ENCODE assay signal across 9 mouse cellular contexts in genomic region chr3:137621312-137621711, GRCm38 (mm10). TPM values are rescaled to one million over a fixed set of nuclear protein-coding genes. Genes with fewer than 3 reads are reported as not detected.
DNase-seq lines count a peak whose midpoint lies in the region; ATAC-seq and TF ChIP-seq lines count a peak whose summit lies in the region.
"Not testable (repeated sequence)": the region's sequence is repeated elsewhere in the genome, so short reads cannot be mapped to it uniquely, and the experiment has no call there.
"Had no signal": no experiment of that assay in that cellular context is flagged by ENCODE, and none has a peak within 500 bp of the region (broad histone marks: within the 10 kb centered on the region; RNA-seq: fewer than 3 reads in every experiment).

Ddit4l (plus strand) TSS chr3:137621612.

- not testable (repeated sequence) for H3K27ac ChIP-seq in ES-Bruce4 (ENCODE audit: insufficient read depth, low read length); heart, embryonic 11.5 days (ENCODE audit: low read depth, low read length); hindbrain, embryonic 13.5 days; neural tube, embryonic 13.5 days (replicated peaks)
- H3K27ac ChIP-seq in embryonic facial prominence, embryonic 14.5 days (replicated peaks; ENCODE audit: low read depth, low read length), result 0 out of 2 replicates have a peak within 1 kb of the TSS, but pooled peaks have one; percentile 39
- H3K27ac ChIP-seq in layer of hippocampus, adult 2 months, result peak within 1 kb of the TSS; percentile 81

- H3K36me3 ChIP-seq in ES-Bruce4 (ENCODE audit: control insufficient read depth, insufficient read depth, low read length, poor library complexity, severe bottlenecking); embryonic facial prominence, embryonic 14.5 days (ENCODE audit: control insufficient read depth, insufficient read depth, low read length); heart, embryonic 11.5 days (ENCODE audit: control insufficient read depth, insufficient read depth, low read length); hindbrain, embryonic 13.5 days; neural tube, embryonic 13.5 days: not testable (repeated sequence)

- intact Hi-C loops in left cerebral cortex, postnatal 36 days (cut with DNase I), result loop anchor here (5.0 to 10.0 kb wide), 2 partner anchors 59 to 133 kb away; no protein-coding TSS in a partner anchor

- not testable (repeated sequence) for H3K4me3 ChIP-seq in ES-Bruce4 (ENCODE audit: low read depth, low read length); embryonic facial prominence, embryonic 14.5 days (ENCODE audit: low read depth, low read length); heart, embryonic 11.5 days (ENCODE audit: low read depth, low read length); hindbrain, embryonic 13.5 days; layer of hippocampus, adult 2 months; neural tube, embryonic 13.5 days

- TF ChIP-seq EP300 in ES-Bruce4 (IDR thresholded peaks at IDR 0.05; ENCODE audit: insufficient read depth, low read depth, low read length), result not testable (repeated sequence)

- not testable (repeated sequence) for H3K4me1 ChIP-seq in ES-Bruce4 (ENCODE audit: control insufficient read depth, insufficient read depth, low read length); heart, embryonic 11.5 days (ENCODE audit: control insufficient read depth, insufficient read depth, low read length)
- peaks cover 15% of the 10 kb centered on the region for H3K4me1 ChIP-seq in embryonic facial prominence, embryonic 14.5 days (ENCODE audit: control insufficient read depth, insufficient read depth, low read length)
- peaks cover 15% of the 10 kb centered on the region for H3K4me1 ChIP-seq in hindbrain, embryonic 13.5 days (replicated peaks)
- peaks cover 16% of the 10 kb centered on the region for H3K4me1 ChIP-seq in neural tube, embryonic 13.5 days (replicated peaks)

- TF ChIP-seq POLR2A in ES-Bruce4 (IDR thresholded peaks at IDR 0.05; ENCODE audit: insufficient read depth, low read length), result not testable (repeated sequence)

- WGBS in embryonic facial prominence, embryonic 14.5 days, result 91% methylated on average over 3 of the region's 3 CpGs
- 83% methylated on average over 3 of the region's 3 CpGs for WGBS in heart, embryonic 11.5 days (ENCODE audit: insufficient replicate concordance)
- WGBS in hindbrain, embryonic 13.5 days, result 95% methylated on average over 3 of the region's 3 CpGs
- WGBS in neural tube, embryonic 13.5 days, result 90% methylated on average over 3 of the region's 3 CpGs

- TF ChIP-seq CTCF in ES-Bruce4 (IDR thresholded peaks at IDR 0.05; ENCODE audit: low read depth, low read length); layer of hippocampus, adult 2 months (conservative IDR thresholded peaks at IDR 0.05): not testable (repeated sequence)

- not testable (repeated sequence) for H3K9ac ChIP-seq in ES-Bruce4 (ENCODE audit: low read depth, poor library complexity, severe bottlenecking); embryonic facial prominence, embryonic 14.5 days (ENCODE audit: low read depth, low read length); heart, embryonic 11.5 days (ENCODE audit: low read depth, low read length); hindbrain, embryonic 13.5 days; neural tube, embryonic 13.5 days

- ATAC-seq in embryonic facial prominence, embryonic 14.5 days (ENCODE audit: low read depth); heart, embryonic 11.5 days (replicated peaks; ENCODE audit: insufficient number of reproducible peaks, low FRiP score, low TSS enrichment); hindbrain, embryonic 13.5 days (ENCODE audit: low FRiP score); neural tube, embryonic 13.5 days (ENCODE audit: low read depth): not testable (repeated sequence)

- DNase-seq in embryonic facial prominence, embryonic 14.5 days (ENCODE audit: low spot score); gastrocnemius, adult 8-10 months (ENCODE audit: low spot score in 2 of 2); layer of hippocampus, adult 2 months (ENCODE audit: low spot score in 2 of 2); left cerebral cortex, postnatal 36 days (ENCODE audit: low spot score in 2 of 2): not testable (repeated sequence)

- H3K4me2 ChIP-seq in embryonic facial prominence, embryonic 14.5 days (ENCODE audit: low read depth, low read length); hindbrain, embryonic 13.5 days; neural tube, embryonic 13.5 days: not testable (repeated sequence)
- H3K4me2 ChIP-seq in heart, embryonic 11.5 days, result peak within 1 kb of the TSS; percentile 24

- not testable (repeated sequence) for H3K27me3 ChIP-seq in ES-Bruce4 (ENCODE audit: control insufficient read depth, insufficient read depth, low read length, poor library complexity, severe bottlenecking); embryonic facial prominence, embryonic 14.5 days (replicated peaks; ENCODE audit: control insufficient read depth, insufficient read depth, low read length); heart, embryonic 11.5 days (ENCODE audit: control insufficient read depth, insufficient read depth, low read length)
- H3K27me3 ChIP-seq in hindbrain, embryonic 13.5 days, result peaks cover 31% of the 10 kb centered on the region
- H3K27me3 ChIP-seq in neural tube, embryonic 13.5 days, result peaks cover 34% of the 10 kb centered on the region

- H3K9me3 ChIP-seq in ES-Bruce4 (replicated peaks; ENCODE audit: control insufficient read depth, insufficient read depth, low read length, poor library complexity, severe bottlenecking); embryonic facial prominence, embryonic 14.5 days (ENCODE audit: control insufficient read depth, low read length); heart, embryonic 11.5 days (replicated peaks; ENCODE audit: control insufficient read depth, low read length); hindbrain, embryonic 13.5 days; neural tube, embryonic 13.5 days: not testable (repeated sequence)

RNA-seq across cellular contexts. Expression of gene Ddit4l, which starts in this region (rescaled TPM):
- polyA plus RNA-seq in ES-Bruce4 (2011; ENCODE audit: insufficient read depth, insufficient read length, low read depth, missing spikeins), result 11.4 and 13.9 TPM in 2 replicates
- polyA plus RNA-seq in embryonic facial prominence, embryonic 14.5 days (2014; fragmentation: Nextera tagmentation; extraction: Ambion mirVana), result 31.3 and 32.4 TPM in 2 replicates
- 100 to 1,000 TPM; 186 to 452 (median 250) TPM for total RNA-seq in gastrocnemius, adult 8-10 months (2022)
- polyA plus RNA-seq in heart, embryonic 11.5 days (2014; fragmentation: Nextera tagmentation; extraction: Ambion mirVana), result 7.1 and 7.4 TPM in 2 replicates
- 9.6 and 12.5 TPM in 2 replicates for polyA plus RNA-seq in hindbrain, embryonic 13.5 days (2015; fragmentation: Nextera tagmentation; extraction: Ambion mirVana)
- 1 to 10 TPM; 8.7 to 8.9 TPM for total RNA-seq in layer of hippocampus, adult 2 months (2021)
- total RNA-seq in left cerebral cortex, postnatal 36 days (2021), result 10 to 100 TPM; 22.1 to 24.3 TPM
- 17.7 and 20.7 TPM in 2 replicates for polyA plus RNA-seq in neural tube, embryonic 13.5 days (2015; fragmentation: Nextera tagmentation; extraction: Ambion mirVana)
- total RNA-seq: megakaryocyte progenitor cell, adult 5-6 weeks had no signal

Comparison
In these comparisons a context has a peak if more than half of its experiments do, and no peak if none do; other contexts are left out.
1. RNA of gene Ddit4l (total RNA-seq): 186 to 452 TPM in gastrocnemius, adult 8-10 months; 22.1 to 24.3 TPM in left cerebral cortex, postnatal 36 days and 8.7 to 8.9 TPM in layer of hippocampus, adult 2 months; every median in the first group is over 4 times any median in the second.